Mouse (Mus musculus) heart, adult 2 months (tissue): Measurements from ENCODE around the gene Gm21860.
"Not testable (repeated sequence)": the region's sequence is repeated elsewhere in the genome, so short reads cannot be mapped to it uniquely, and the experiment has no call there.

Source experiments
- EP300 ChIP-seq: fragments of 200-500 bp; IDR thresholded peaks from 2 replicates; pipeline ENCODE4 v1.6.1; 2011; ENCODE audit warnings: low read depth, low read length, control low read depth; ENCODE audit not compliant: insufficient read depth
- POLR2A ChIP-seq: fragments of 200-500 bp; IDR thresholded peaks from 2 replicates; pipeline ENCODE4 v1.6.1; 2011; ENCODE audit warnings: mild to moderate bottlenecking, low read depth, low read length, control low read depth; ENCODE audit not compliant: insufficient read depth

DNA sequence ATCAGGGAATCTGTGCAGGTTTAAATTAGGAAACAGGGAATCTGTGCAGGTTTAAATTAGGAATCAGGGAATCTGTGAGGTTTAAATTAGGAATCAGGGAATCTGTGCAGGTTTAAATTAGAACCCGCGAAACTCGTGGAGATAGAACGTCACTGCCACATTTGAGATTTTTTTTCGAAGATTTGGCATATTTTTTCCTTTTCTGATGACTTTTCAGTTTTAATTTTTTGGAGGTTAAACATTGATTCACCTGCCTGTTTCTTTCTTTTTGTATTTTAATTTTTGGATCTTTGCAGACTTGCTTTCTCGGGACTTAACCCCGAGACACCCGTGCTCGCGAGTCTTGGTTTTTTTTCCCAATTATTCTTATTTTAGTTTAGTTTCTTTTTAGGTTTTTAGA, 29.5 kb downstream of the Gm21860 start:
- TF ChIP-seq POLR2A, EP300: not testable (repeated sequence)
